Mouse (Mus musculus) spleen, adult 12 weeks (tissue): ENCODE measurements at regions not wholly inside any gene's neighbourhood (a gene's known extent, or its start where the extent isn't known, plus 50 kb on each side); places are given as distances from the start of the nearest gene placed in this dataset.

Experiments
- DNase-seq: peaks from one replicate; pipeline ENCODE4 v3.0.0; 2022; ENCODE audit warnings: low spot score

GRCm38 (mm10) chr9:115612908-115613307 lies 296.3 kb upstream of the Gadl1 start:
- no peak for DNase-seq

- no peak for DNase-seq
Measured at GRCm38 (mm10) chr9:115614007-115614406, 295.2 kb upstream of the Gadl1 start.

- DNase-seq: no peak
Measured at GRCm38 (mm10) chr9:115617909-115618308, 291.3 kb upstream of the Gadl1 start.

- DNase-seq: no peak
Measured at GRCm38 (mm10) chr9:115623948-115624347, 285.3 kb upstream of the Gadl1 start.

GRCm38 (mm10) chr9:115624721-115625496 lies 284.3 kb upstream of the Gadl1 start:
- DNase-seq: no peak

GRCm38 (mm10) chr9:115627551-115627950 lies 281.7 kb upstream of the Gadl1 start:
- no peak for DNase-seq

GRCm38 (mm10) chr9:115637114-115637513 lies 272.1 kb upstream of the Gadl1 start:
- no peak for DNase-seq

GRCm38 (mm10) chr9:115640781-115641180 lies 268.5 kb upstream of the Gadl1 start:
- DNase-seq: no peak

- DNase-seq: no peak
Measured at GRCm38 (mm10) chr9:115642032-115642431, 267.2 kb upstream of the Gadl1 start.

GRCm38 (mm10) chr9:115644953-115645352 lies 264.3 kb upstream of the Gadl1 start:
- DNase-seq: no peak

- DNase-seq: no peak
Measured at GRCm38 (mm10) chr9:115646226-115646625, 263.0 kb upstream of the Gadl1 start.

GRCm38 (mm10) chr9:115651708-115652107 lies 257.5 kb upstream of the Gadl1 start:
- no peak for DNase-seq

GRCm38 (mm10) chr9:115653116-115653515 lies 256.1 kb upstream of the Gadl1 start:
- no peak for DNase-seq

GRCm38 (mm10) chr9:115654933-115655332 lies 254.3 kb upstream of the Gadl1 start:
- DNase-seq: peak; percentile 6

GRCm38 (mm10) chr9:115656538-115656937 lies 252.7 kb upstream of the Gadl1 start:
- DNase-seq: no peak

GRCm38 (mm10) chr9:115656994-115657713 lies 252.1 kb upstream of the Gadl1 start:
- no peak for DNase-seq

- no peak for DNase-seq
Measured at GRCm38 (mm10) chr9:115658477-115658876, 250.8 kb upstream of the Gadl1 start.

GRCm38 (mm10) chr9:115660371-115660770 lies 248.9 kb upstream of the Gadl1 start:
- no peak for DNase-seq

- no peak for DNase-seq
Measured at GRCm38 (mm10) chr9:115661834-115662425, 247.3 kb upstream of the Gadl1 start.

- no peak for DNase-seq
Measured at GRCm38 (mm10) chr9:115665337-115666004, 243.8 kb upstream of the Gadl1 start.

GRCm38 (mm10) chr9:115666530-115666929 lies 242.7 kb upstream of the Gadl1 start:
- DNase-seq: no peak
